Mouse (Mus musculus): ENCODE measurements around the gene Olfr573-ps1. TPM values are rescaled to one million over a fixed set of nuclear protein-coding genes. Genes with fewer than 3 reads are reported as not detected.

Olfr573-ps1 gene
- polyA plus RNA-seq, 1 experiment = not detected

GRCm38 (mm10) chr7:102916405-102916804, 26.0 kb downstream of the Olfr573-ps1 start:
- Histone ChIP-seq H3K36me3 (ENCODE audit: control insufficient read depth, insufficient read depth, low read length) (no peaks in the 10 kb centered on the region), H3K4me3 (ENCODE audit: extremely low read depth, insufficient read depth, insufficient read length) (no peak overlapping the region), H3K27ac (ENCODE audit: insufficient read depth, low read length) (no peak overlapping the region), H3K27me3 (ENCODE audit: control insufficient read depth, insufficient read depth, low read length) (no peaks in the 10 kb centered on the region), H3K4me1 (ENCODE audit: control insufficient read depth, insufficient read depth, insufficient read length) (no peaks in the 10 kb centered on the region)
- DNase-seq (ENCODE audit: low read depth in 1 of 2, low spot score in 2 of 2) = no peak
- TF ChIP-seq CTCF (IDR thresholded peaks at IDR 0.05; ENCODE audit: extremely low read depth, insufficient read depth, insufficient read length, insufficient replicate concordance) = no peak
- TF ChIP-seq POLR2A (IDR thresholded peaks at IDR 0.05; ENCODE audit: low read depth, low read length) = no peak
- WGBS = 74% methylated on average over 5 of the region's 5 CpGs

DNA sequence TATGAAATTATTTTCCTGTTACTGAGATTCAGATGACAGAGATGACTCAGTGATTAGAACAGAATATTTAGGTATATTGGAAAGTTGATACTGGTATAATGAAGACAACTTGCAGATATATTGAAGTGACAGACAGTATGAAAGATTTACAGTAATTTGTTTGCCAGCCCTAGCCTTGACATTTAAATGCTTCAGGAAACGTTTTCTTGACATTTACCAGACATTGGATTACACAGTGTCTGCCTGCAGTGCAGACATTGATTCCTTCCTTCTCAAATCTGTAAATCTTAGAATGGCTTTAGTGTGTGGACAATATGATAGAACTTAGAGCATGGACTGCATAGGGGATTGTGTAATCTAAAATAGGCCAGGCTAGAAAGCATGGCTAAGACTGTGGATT, 27.1 kb downstream of the Olfr573-ps1 start:
- 22% methylated on average over 1 of the region's 1 CpGs for WGBS
- TF ChIP-seq POLR2A (IDR thresholded peaks at IDR 0.05; ENCODE audit: low read depth, low read length) (no peak), CTCF (IDR thresholded peaks at IDR 0.05; ENCODE audit: extremely low read depth, insufficient read depth, insufficient read length, insufficient replicate concordance) (no peak)
- Histone ChIP-seq H3K27ac (ENCODE audit: insufficient read depth, low read length) (no peak overlapping the region), H3K27me3 (ENCODE audit: control insufficient read depth, insufficient read depth, low read length) (no peaks in the 10 kb centered on the region), H3K4me3 (ENCODE audit: extremely low read depth, insufficient read depth, insufficient read length) (no peak overlapping the region), H3K4me1 (ENCODE audit: control insufficient read depth, insufficient read depth, insufficient read length) (no peaks in the 10 kb centered on the region), H3K36me3 (ENCODE audit: control insufficient read depth, insufficient read depth, low read length) (no peaks in the 10 kb centered on the region)
- no peak for DNase-seq (ENCODE audit: low read depth in 1 of 2, low spot score in 2 of 2)

Other genes with a start within 250 kb of the Olfr573-ps1 start
- not detected in 2 replicates for gene Olfr557, start 246.7 kb downstream of the Olfr573-ps1 start, polyA plus RNA-seq (2012; rRNA removed)
- gene Olfr558, start 240.4 kb downstream of the Olfr573-ps1 start, polyA plus RNA-seq (2012; rRNA removed) = 0.07 and 0.19 TPM in 2 replicates
- not detected in 2 replicates for gene Olfr33, start 223.5 kb downstream of the Olfr573-ps1 start, polyA plus RNA-seq (2012; rRNA removed)
- gene Olfr559, start 215.1 kb downstream of the Olfr573-ps1 start, polyA plus RNA-seq (2012; rRNA removed) = not detected in 2 replicates
- not detected in 2 replicates for gene Olfr560, start 183.2 kb downstream of the Olfr573-ps1 start, polyA plus RNA-seq (2012; rRNA removed)
- gene Olfr78, start 183.1 kb downstream of the Olfr573-ps1 start, polyA plus RNA-seq (2012; rRNA removed) = 0.12 and 0.26 TPM in 2 replicates
- gene Olfr561, start 171.4 kb downstream of the Olfr573-ps1 start, polyA plus RNA-seq (2012; rRNA removed) = not detected in 2 replicates
- not detected in 2 replicates for gene Olfr564, start 139.1 kb downstream of the Olfr573-ps1 start, polyA plus RNA-seq (2012; rRNA removed)
- gene Olfr566, start 83.8 kb downstream of the Olfr573-ps1 start, polyA plus RNA-seq (2012; rRNA removed) = not detected in 2 replicates
- gene Olfr568, start 65.5 kb downstream of the Olfr573-ps1 start, polyA plus RNA-seq (2012; rRNA removed) = not detected in 2 replicates
- not detected in 2 replicates for gene Olfr569, start 51.7 kb downstream of the Olfr573-ps1 start, polyA plus RNA-seq (2012; rRNA removed)
- gene Olfr570, start 48.0 kb downstream of the Olfr573-ps1 start, polyA plus RNA-seq (2012; rRNA removed) = not detected in 2 replicates
- not detected in 2 replicates for gene Olfr571, start 25.0 kb downstream of the Olfr573-ps1 start, polyA plus RNA-seq (2012; rRNA removed)
- gene Olfr572, start 18.2 kb downstream of the Olfr573-ps1 start, polyA plus RNA-seq (2012; rRNA removed) = not detected in 2 replicates
- gene Olfr574, start 5.9 kb upstream of the Olfr573-ps1 start, polyA plus RNA-seq (2012; rRNA removed) = not detected in 2 replicates
- gene Olfr575, start 16.2 kb upstream of the Olfr573-ps1 start, polyA plus RNA-seq (2012; rRNA removed) = not detected in 2 replicates
- not detected in 2 replicates for gene Olfr576, start 20.1 kb upstream of the Olfr573-ps1 start, polyA plus RNA-seq (2012; rRNA removed)
- not detected in 2 replicates for gene Olfr577, start 33.4 kb upstream of the Olfr573-ps1 start, polyA plus RNA-seq (2012; rRNA removed)
- gene Olfr578, start 46.7 kb upstream of the Olfr573-ps1 start, polyA plus RNA-seq (2012; rRNA removed) = not detected in 2 replicates
- gene Olfr582, start 95.4 kb upstream of the Olfr573-ps1 start, polyA plus RNA-seq (2012; rRNA removed) = not detected in 2 replicates
- gene Olfr583, start 108.7 kb upstream of the Olfr573-ps1 start, polyA plus RNA-seq (2012; rRNA removed) = not detected in 2 replicates
- not detected in 2 replicates for gene Olfr584, start 139.3 kb upstream of the Olfr573-ps1 start, polyA plus RNA-seq (2012; rRNA removed)
- not detected in 2 replicates for gene Olfr585, start 155.1 kb upstream of the Olfr573-ps1 start, polyA plus RNA-seq (2012; rRNA removed)
- gene Olfr586, start 183.1 kb upstream of the Olfr573-ps1 start, polyA plus RNA-seq (2012; rRNA removed) = not detected in 2 replicates
- gene Olfr588-ps1, start 198.3 kb upstream of the Olfr573-ps1 start, polyA plus RNA-seq (2012; rRNA removed) = not detected in 2 replicates
- gene Olfr589, start 213.8 kb upstream of the Olfr573-ps1 start, polyA plus RNA-seq (2012; rRNA removed) = not detected in 2 replicates
- gene Olfr591, start 235.8 kb upstream of the Olfr573-ps1 start, polyA plus RNA-seq (2012; rRNA removed) = not detected in 2 replicates
- gene Olfr592, start 242.2 kb upstream of the Olfr573-ps1 start, polyA plus RNA-seq (2012; rRNA removed) = not detected in 2 replicates

All from spleen, adult 2 months (tissue).